Comparison of ENCODE assay signal across 9 mouse cellular contexts in genomic region chr10:109010241-109011193, GRCm38 (mm10). TPM values are rescaled to one million over a fixed set of nuclear protein-coding genes. Genes with fewer than 3 reads are reported as not detected.
A peak's percentile ranks its signal among the peaks of the same experiment; 100 is the strongest.
DNase-seq lines count a peak whose midpoint lies in the region; ATAC-seq lines count a peak whose summit lies in the region.
"Had no signal": no experiment of that assay in that cellular context is flagged by ENCODE, and none has a peak within 500 bp of the region (broad histone marks: within the 10 kb centered on the region; RNA-seq: fewer than 3 reads in every experiment).

Gene Syt1 (minus strand): TSS chr10:109010982.

- WGBS in kidney, embryonic 16.5 days, result 1% methylated on average over 37 of the region's 37 CpGs
- WGBS in intestine, embryonic 16.5 days, result under 1% methylated on average over 37 of the region's 37 CpGs
- WGBS in neural tube, embryonic 11.5 days, result under 1% methylated on average over 36 of the region's 37 CpGs

- no peaks in the 10 kb centered on the region for H3K9me3 ChIP-seq in kidney, embryonic 16.5 days (ENCODE audit: low read length)
- H3K9me3 ChIP-seq in intestine, embryonic 16.5 days (ENCODE audit: control insufficient read depth, low read length), result no peaks in the 10 kb centered on the region
- no peaks in the 10 kb centered on the region for H3K9me3 ChIP-seq in neural tube, embryonic 11.5 days (ENCODE audit: control insufficient read depth, low read length)

- H3K4me2 ChIP-seq in kidney, embryonic 16.5 days (replicated peaks; ENCODE audit: low read depth, low read length), result peak within 1 kb of the TSS; percentile 89
- peak within 1 kb of the TSS; percentile 66 for H3K4me2 ChIP-seq in intestine, embryonic 16.5 days (ENCODE audit: low read depth, low read length)
- peak within 1 kb of the TSS; percentile 93 for H3K4me2 ChIP-seq in neural tube, embryonic 11.5 days (ENCODE audit: low read depth)

- no peak within 1 kb of the TSS for H3K9ac ChIP-seq in kidney, embryonic 16.5 days (replicated peaks; ENCODE audit: low read length)
- H3K9ac ChIP-seq in intestine, embryonic 16.5 days (ENCODE audit: low read depth, low read length), result no peak within 1 kb of the TSS
- H3K9ac ChIP-seq in neural tube, embryonic 11.5 days (ENCODE audit: low read length), result peak within 1 kb of the TSS; percentile 69

- peak; percentile 99 for ATAC-seq in kidney, embryonic 16.5 days (ENCODE audit: low FRiP score, low TSS enrichment)
- ATAC-seq in intestine, embryonic 16.5 days, result peak; percentile 94
- ATAC-seq in neural tube, embryonic 11.5 days (ENCODE audit: insufficient read depth, low FRiP score, low TSS enrichment), result peak; percentile 100

- DNase-seq in kidney, adult 11 months, result no peak
- peak; percentile 92 to 93 for DNase-seq in cerebellum, postnatal 14 days
- DNase-seq in frontal cortex, postnatal 14 days (ENCODE audit: low spot score in 2 of 2), result peak; percentile 89 to 90
- peak; percentile 35 for DNase-seq in liver
- peak; percentile 85 for DNase-seq in neural tube, embryonic 11.5 days (ENCODE audit: low spot score)
- DNase-seq in yolk sac, embryonic 10.5 days (ENCODE audit: low spot score), result peak; percentile 32

- peak within 1 kb of the TSS; percentile 48 for H3K4me3 ChIP-seq in kidney, embryonic 16.5 days (ENCODE audit: low read length)
- peak within 1 kb of the TSS; percentile 45 for H3K4me3 ChIP-seq in intestine, embryonic 16.5 days (ENCODE audit: low read length)
- peak within 1 kb of the TSS; percentile 63 for H3K4me3 ChIP-seq in neural tube, embryonic 11.5 days (ENCODE audit: low read depth, low read length)

- no peaks in the 10 kb centered on the region for H3K36me3 ChIP-seq in kidney, embryonic 16.5 days (ENCODE audit: insufficient read depth, low read length)
- H3K36me3 ChIP-seq in intestine, embryonic 16.5 days (ENCODE audit: control insufficient read depth, insufficient read depth, low read length), result no peaks in the 10 kb centered on the region
- H3K36me3 ChIP-seq in neural tube, embryonic 11.5 days (ENCODE audit: control insufficient read depth, insufficient read depth, low read length), result no peaks in the 10 kb centered on the region

- H3K4me1 ChIP-seq in kidney, embryonic 16.5 days (ENCODE audit: insufficient read depth, low read length), result peaks cover 16% of the 10 kb centered on the region
- H3K4me1 ChIP-seq in intestine, embryonic 16.5 days (ENCODE audit: control insufficient read depth, insufficient read depth, low read length), result peaks cover 11% of the 10 kb centered on the region
- no peaks in the 10 kb centered on the region for H3K4me1 ChIP-seq in neural tube, embryonic 11.5 days (ENCODE audit: control insufficient read depth, insufficient read depth, low read length)

- peaks cover 28% of the 10 kb centered on the region for H3K27me3 ChIP-seq in kidney, embryonic 16.5 days (ENCODE audit: insufficient read depth, low read length)
- H3K27me3 ChIP-seq in intestine, embryonic 16.5 days (replicated peaks; ENCODE audit: control insufficient read depth, insufficient read depth, low read length), result peaks cover 15% of the 10 kb centered on the region
- no peaks in the 10 kb centered on the region for H3K27me3 ChIP-seq in neural tube, embryonic 11.5 days (ENCODE audit: control insufficient read depth, insufficient read depth, low read length)
- H3K27me3 ChIP-seq: CH12.LX had no signal

- no peak within 1 kb of the TSS for H3K27ac ChIP-seq in kidney, embryonic 16.5 days (ENCODE audit: low read length)
- H3K27ac ChIP-seq in intestine, embryonic 16.5 days (ENCODE audit: low read length), result no peak within 1 kb of the TSS
- peak within 1 kb of the TSS; percentile 47; the same call in 1 of the 2 replicates for H3K27ac ChIP-seq in neural tube, embryonic 11.5 days (ENCODE audit: low read depth, low read length)

RNA-seq across cellular contexts. Expression of gene Syt1, which starts in this region (rescaled TPM):
- polyA plus RNA-seq in kidney, embryonic 16.5 days (2015; fragmentation: Nextera tagmentation; extraction: Ambion mirVana), result 1.2 and 1.4 TPM in 2 replicates
- polyA plus RNA-seq in intestine, embryonic 16.5 days (2015; fragmentation: Nextera tagmentation; extraction: Ambion mirVana), result 6.9 and 7.0 TPM in 2 replicates
- polyA plus RNA-seq in neural tube, embryonic 11.5 days (2014; fragmentation: Nextera tagmentation; extraction: Ambion mirVana), result 23.8 and 26.6 TPM in 2 replicates
